Mouse (Mus musculus): Measurements from ENCODE around the gene S100a16. TPM values are rescaled to one million over a fixed set of nuclear protein-coding genes. Genes with fewer than 3 reads are reported as not detected.
A peak's percentile ranks its signal among the peaks of the same experiment; 100 is the strongest.

The S100a16 gene
- polyA plus RNA-seq, 1 experiment from 2014 or later, result 39.5 TPM

DNA sequence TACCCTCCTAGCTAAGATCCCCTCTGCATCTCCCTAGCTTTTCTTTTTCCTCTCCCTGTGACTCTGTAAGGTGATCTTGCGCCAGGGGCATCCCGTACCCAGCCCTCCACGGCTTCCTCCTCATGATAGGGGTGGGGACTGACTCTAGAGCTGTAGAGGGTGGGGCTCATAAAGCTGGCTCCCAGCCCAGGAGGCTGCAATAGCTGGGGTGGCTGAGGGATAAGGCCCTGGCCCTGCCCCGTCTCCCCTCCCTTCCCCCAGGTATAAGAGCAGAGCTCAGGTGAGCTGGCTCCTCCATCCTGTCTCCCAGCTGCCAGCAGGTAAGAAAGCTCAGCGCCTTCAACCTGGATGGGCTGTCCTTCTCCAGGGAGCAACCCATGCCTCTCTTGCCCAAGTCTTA lies 10.5 kb upstream of the S100a16 start, which contains the start of gene S100a14:
TSS of gene S100a14 (plus strand) at position 277 of the 400 bp plus-strand sequence.
- 75% methylated on average over 5 of the region's 5 CpGs for WGBS
- H3K27me3 ChIP-seq, result no peaks in the 10 kb centered on the region
- no peak within 1 kb of the TSS for H3K4me2 ChIP-seq (replicated peaks)
- no peak within 1 kb of the TSS for H3K4me3 ChIP-seq (replicated peaks)
- no peaks in the 10 kb centered on the region for H3K4me1 ChIP-seq (replicated peaks)
- H3K9me3 ChIP-seq, result no peaks in the 10 kb centered on the region
- no peak within 1 kb of the TSS for H3K27ac ChIP-seq
- no peak within 1 kb of the TSS for H3K9ac ChIP-seq (replicated peaks)
- no peak for ATAC-seq
- no peaks in the 10 kb centered on the region for H3K36me3 ChIP-seq

DNA sequence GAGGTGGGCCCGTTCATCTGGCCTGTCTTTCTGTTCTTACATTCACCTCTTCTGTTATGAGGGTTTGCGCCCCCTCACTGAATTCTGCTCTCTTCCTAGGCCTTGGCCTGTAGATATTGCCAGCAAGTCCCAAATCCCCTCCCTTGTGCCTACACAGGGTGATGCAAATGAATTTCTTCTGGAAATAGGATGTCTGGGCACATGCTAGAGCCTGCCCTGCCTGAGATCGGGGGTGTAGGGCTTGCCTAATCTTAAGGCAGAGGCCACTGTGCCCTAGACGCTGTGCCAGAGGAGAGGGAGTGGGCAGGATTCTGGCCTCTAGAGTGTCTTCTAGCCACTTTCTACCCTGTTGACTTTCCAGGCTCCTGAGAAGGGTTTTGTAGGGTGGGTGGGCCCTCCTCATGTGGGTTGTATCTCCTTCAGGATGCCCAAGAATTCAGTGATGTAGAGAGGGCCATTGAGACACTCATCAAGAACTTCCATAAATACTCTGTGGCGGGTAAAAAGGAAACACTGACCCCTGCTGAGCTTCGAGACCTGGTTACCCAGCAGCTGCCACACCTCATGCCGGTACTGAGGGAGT lies 9.7 kb upstream of the S100a16 start:
- H3K4me2 ChIP-seq (replicated peaks), result no peak overlapping the region
- H3K27me3 ChIP-seq, result no peaks in the 10 kb centered on the region
- ATAC-seq, result no peak
- no peak overlapping the region for H3K4me3 ChIP-seq (replicated peaks)
- H3K4me1 ChIP-seq (replicated peaks), result no peaks in the 10 kb centered on the region
- no peaks in the 10 kb centered on the region for H3K36me3 ChIP-seq
- H3K9ac ChIP-seq (replicated peaks), result no peak overlapping the region
- H3K9me3 ChIP-seq, result no peaks in the 10 kb centered on the region
- WGBS, result 90% methylated on average over 7 of the region's 7 CpGs
- no peak overlapping the region for H3K27ac ChIP-seq

DNA sequence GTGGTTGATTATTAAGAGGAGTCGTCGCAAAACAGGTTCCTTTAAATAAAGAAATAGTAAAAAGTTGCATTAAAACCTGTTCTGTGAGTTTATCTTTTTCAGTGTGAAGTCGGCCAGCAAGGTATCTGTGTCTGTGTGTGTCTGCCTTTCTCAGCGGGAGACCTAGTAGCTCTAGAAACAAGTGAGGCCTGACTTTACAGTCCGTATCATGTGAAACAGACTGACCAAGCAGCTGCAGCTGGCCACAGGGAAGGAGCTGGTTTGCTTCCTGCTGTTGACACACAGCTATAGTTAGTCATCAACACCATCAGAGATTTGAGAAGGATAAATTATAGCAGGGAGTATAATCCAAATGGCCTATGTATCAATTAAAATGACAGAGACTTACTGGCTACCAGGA lies 5.3 kb upstream of the S100a16 start:
- H3K27ac ChIP-seq, result no peak overlapping the region
- no peaks in the 10 kb centered on the region for H3K27me3 ChIP-seq
- 71% methylated on average over 5 of the region's 5 CpGs for WGBS
- no peak overlapping the region for H3K4me2 ChIP-seq (replicated peaks)
- no peaks in the 10 kb centered on the region for H3K36me3 ChIP-seq
- no peak overlapping the region for H3K4me3 ChIP-seq (replicated peaks)
- no peaks in the 10 kb centered on the region for H3K4me1 ChIP-seq (replicated peaks)
- no peak overlapping the region for H3K9ac ChIP-seq (replicated peaks)
- H3K9me3 ChIP-seq, result no peaks in the 10 kb centered on the region
- ATAC-seq, result no peak

DNA sequence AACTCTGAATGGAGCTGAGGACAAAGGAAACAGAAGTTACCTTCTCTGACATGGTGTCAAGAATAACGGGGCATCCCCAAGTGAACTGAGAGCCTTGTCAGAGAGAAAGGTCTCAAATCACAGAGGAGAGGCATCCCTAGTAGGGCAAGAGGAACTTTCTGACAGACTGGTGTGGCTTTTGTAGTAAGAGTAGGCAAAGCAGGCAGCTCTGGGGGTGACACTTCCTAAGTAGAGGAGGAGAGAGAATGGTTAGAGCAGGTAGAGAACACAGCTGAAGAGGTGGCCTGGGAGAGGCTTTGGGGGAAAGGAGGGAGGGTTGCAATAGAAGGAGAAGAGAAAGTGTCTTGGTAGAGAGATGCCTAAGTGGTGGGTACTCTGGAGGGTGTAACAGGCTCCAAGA lies 1.6 kb upstream of the S100a16 start:
- H3K4me3 ChIP-seq (replicated peaks), result no peak overlapping the region
- no peak overlapping the region for H3K4me2 ChIP-seq (replicated peaks)
- H3K27me3 ChIP-seq, result no peaks in the 10 kb centered on the region
- no peak for ATAC-seq
- H3K4me1 ChIP-seq (replicated peaks), result no peaks in the 10 kb centered on the region
- no peaks in the 10 kb centered on the region for H3K36me3 ChIP-seq
- H3K27ac ChIP-seq, result no peak overlapping the region
- H3K9ac ChIP-seq (replicated peaks), result no peak overlapping the region
- WGBS, result 77% methylated on average over 1 of the region's 1 CpGs
- H3K9me3 ChIP-seq, result no peaks in the 10 kb centered on the region

DNA sequence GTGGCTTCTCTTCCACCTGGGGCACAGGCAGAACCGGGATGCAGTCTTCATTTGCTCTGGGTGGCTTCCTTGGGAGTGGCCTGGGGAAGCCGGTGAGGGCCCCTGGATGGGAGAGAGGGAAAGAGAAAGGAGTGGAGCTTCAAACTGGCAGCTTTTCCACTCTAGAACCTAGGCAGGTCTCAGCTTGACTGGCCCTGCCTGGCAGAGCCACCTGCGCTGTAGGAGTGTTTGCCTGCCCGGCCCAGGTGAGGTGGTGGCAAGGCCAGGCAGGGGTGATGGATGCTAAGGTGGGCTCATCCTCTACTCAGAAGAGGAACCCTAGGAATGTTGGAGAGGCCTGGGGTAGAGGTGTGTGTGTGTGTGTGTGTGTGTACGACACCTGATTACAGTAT lies 847 bp downstream of the S100a16 start:
- Histone ChIP-seq H3K27me3 (no peaks in the 10 kb centered on the region), H3K27ac (no peak overlapping the region), H3K4me1 (replicated peaks) (peaks cover 13% of the 10 kb centered on the region), H3K4me3 (replicated peaks) (no peak overlapping the region), H3K36me3 (no peaks in the 10 kb centered on the region), H3K9ac (replicated peaks) (no peak overlapping the region), H3K9me3 (no peaks in the 10 kb centered on the region), H3K4me2 (replicated peaks) (no peak overlapping the region)
- no peak for ATAC-seq
- WGBS, result 92% methylated on average over 5 of the region's 5 CpGs

DNA sequence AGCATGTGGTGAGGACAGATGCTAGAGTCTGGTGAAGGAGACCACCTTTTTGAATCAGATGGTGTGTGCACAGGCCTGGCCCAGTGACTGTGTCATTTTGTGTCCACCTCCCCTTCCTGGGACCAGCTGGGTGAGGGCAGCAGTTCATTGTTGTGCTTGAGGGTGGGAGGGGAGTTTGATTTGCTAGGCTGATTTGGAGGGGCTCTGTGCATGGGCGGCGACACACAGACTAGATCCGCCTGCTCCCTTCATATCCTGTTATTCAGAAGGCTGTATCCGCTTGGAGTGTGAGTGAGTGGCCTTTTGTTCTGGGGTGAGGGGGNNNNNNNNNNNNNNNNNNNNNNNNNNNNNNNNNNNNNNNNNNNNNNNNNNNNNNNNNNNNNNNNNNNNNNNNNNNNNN lies 3.9 kb downstream of the S100a16 start:
- Histone ChIP-seq H3K4me3 (replicated peaks) (no peak overlapping the region), H3K9me3 (no peaks in the 10 kb centered on the region), H3K4me2 (replicated peaks) (peak overlapping the region; percentile 20), H3K4me1 (replicated peaks) (peaks cover 13% of the 10 kb centered on the region), H3K27me3 (no peaks in the 10 kb centered on the region), H3K36me3 (no peaks in the 10 kb centered on the region), H3K27ac (0 out of 2 replicates have a peak overlapping the region, but pooled peaks have one; percentile 39), H3K9ac (replicated peaks) (peak overlapping the region; percentile 11; the same call in 1 of the 2 replicates)
- 16% methylated on average over 4 of the region's 4 CpGs for WGBS
- peak; percentile 76 for ATAC-seq

DNA sequence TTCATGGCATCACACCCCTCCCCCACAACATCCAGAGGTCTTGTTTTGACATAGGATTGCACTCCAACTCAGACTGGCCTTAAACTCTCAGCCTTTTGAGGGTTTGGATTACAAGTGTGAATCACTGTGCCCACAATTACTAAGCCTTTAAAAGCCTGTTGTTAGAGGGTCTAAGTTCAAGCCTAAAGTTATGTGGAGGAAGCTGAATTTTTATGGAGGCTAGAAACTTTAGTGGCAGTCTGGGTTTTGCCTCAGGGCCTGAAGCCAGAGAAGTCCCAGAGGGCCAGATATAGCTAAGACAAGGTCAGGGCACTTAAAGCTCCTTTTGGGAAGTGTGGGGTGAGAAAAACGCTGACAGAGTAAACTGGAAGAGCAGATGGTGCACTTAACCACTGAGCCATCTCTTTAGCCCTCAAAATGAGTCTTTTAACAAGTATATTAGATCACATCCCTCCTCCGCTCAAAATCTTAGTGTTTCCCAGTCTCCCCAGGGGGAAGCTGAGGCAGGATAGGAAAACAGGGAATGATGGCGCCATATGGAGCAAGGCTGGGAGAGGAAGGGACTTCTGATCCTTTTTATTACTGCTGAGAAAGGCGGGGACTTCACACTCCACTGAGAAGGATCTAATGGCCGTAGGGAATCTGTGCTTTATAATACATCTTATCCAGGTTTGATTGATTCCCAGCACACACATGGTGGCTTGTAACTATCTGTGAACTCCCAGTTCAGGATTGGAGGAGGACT lies 12.8 kb downstream of the S100a16 start:
- Histone ChIP-seq H3K4me1 (replicated peaks) (no peaks in the 10 kb centered on the region), H3K9ac (replicated peaks) (no peak overlapping the region), H3K27me3 (no peaks in the 10 kb centered on the region), H3K9me3 (no peaks in the 10 kb centered on the region), H3K4me3 (replicated peaks) (no peak overlapping the region), H3K36me3 (no peaks in the 10 kb centered on the region), H3K27ac (no peak overlapping the region), H3K4me2 (replicated peaks) (no peak overlapping the region)
- WGBS, result 63% methylated on average over 5 of the region's 5 CpGs
- ATAC-seq, result no peak

DNA sequence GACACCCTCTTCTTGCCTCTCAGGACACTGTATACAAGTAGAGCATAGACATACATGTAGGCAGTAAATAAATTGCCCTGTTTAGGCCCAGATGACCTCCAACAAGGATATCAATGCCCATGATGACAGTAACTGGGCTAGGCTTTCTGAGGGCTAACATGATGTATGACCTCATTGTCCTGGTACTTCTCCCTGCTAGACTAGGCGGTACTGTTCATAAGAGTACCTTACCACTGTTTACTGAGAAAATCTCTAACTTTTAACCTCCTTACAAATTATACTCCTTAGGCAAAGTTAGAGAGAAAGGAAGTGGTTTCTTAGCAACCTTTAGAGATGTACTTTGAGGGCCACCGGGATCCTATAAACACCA lies 13.4 kb downstream of the S100a16 start:
- no peak for ATAC-seq
- Histone ChIP-seq H3K4me3 (replicated peaks) (no peak overlapping the region), H3K27ac (no peak overlapping the region), H3K9me3 (no peaks in the 10 kb centered on the region), H3K9ac (replicated peaks) (no peak overlapping the region), H3K4me1 (replicated peaks) (no peaks in the 10 kb centered on the region), H3K36me3 (no peaks in the 10 kb centered on the region), H3K4me2 (replicated peaks) (no peak overlapping the region), H3K27me3 (no peaks in the 10 kb centered on the region)
- 90% methylated on average over 2 of the region's 2 CpGs for WGBS

DNA sequence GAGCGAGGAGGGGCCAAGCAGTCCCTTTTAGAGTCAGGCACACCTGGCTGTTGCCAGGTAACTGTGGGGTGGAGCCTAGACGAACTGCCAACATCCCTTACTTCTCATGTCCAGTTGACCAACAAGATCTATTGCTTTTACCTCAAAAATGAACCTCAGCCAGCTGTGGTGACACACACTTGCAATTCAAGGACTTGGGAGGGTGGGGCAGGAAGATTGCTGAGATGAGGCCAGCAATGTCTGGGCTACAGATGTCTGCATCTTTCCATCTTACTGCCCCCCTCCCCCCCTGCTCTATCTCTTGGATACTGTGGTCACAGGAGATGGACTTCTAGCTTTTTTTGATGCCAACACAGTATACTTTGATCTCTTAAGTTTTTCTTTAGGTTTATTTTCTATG lies 15.2 kb downstream of the S100a16 start:
- ATAC-seq, result no peak
- Histone ChIP-seq H3K4me1 (replicated peaks) (peaks cover 4% of the 10 kb centered on the region; the same call in 1 of the 2 replicates), H3K4me2 (replicated peaks) (no peak overlapping the region), H3K9ac (replicated peaks) (no peak overlapping the region), H3K27me3 (no peaks in the 10 kb centered on the region), H3K27ac (no peak overlapping the region), H3K4me3 (replicated peaks) (no peak overlapping the region), H3K9me3 (no peaks in the 10 kb centered on the region), H3K36me3 (no peaks in the 10 kb centered on the region)
- 86% methylated on average over 2 of the region's 2 CpGs for WGBS

DNA sequence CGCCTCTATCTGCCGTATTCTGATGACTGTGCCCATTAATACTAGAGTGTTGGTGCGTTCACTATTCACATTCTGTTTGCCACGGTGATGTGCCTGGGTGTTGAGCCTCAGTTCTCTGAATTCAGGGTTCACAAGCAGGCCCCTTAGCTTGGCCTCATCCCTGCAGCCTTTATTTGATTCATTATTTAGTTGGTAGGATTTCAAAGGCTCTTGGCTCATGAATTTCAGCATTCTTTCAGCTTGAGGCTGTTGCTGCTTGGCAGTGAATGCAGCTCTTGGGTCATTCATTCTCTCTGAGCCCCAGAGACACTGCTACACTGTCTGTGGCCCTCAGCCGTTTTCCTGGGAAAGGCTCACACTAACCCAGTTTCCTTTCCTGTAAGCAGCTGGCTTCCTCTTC lies 18.9 kb downstream of the S100a16 start:
- Histone ChIP-seq H3K27ac (no peak overlapping the region), H3K4me1 (replicated peaks) (peaks cover 4% of the 10 kb centered on the region; the same call in 1 of the 2 replicates), H3K36me3 (no peaks in the 10 kb centered on the region), H3K4me2 (replicated peaks) (no peak overlapping the region), H3K4me3 (replicated peaks) (no peak overlapping the region), H3K9me3 (no peaks in the 10 kb centered on the region), H3K27me3 (no peaks in the 10 kb centered on the region), H3K9ac (replicated peaks) (no peak overlapping the region)
- WGBS, result 29% methylated on average over 5 of the region's 5 CpGs
- peak; percentile 80 for ATAC-seq

DNA sequence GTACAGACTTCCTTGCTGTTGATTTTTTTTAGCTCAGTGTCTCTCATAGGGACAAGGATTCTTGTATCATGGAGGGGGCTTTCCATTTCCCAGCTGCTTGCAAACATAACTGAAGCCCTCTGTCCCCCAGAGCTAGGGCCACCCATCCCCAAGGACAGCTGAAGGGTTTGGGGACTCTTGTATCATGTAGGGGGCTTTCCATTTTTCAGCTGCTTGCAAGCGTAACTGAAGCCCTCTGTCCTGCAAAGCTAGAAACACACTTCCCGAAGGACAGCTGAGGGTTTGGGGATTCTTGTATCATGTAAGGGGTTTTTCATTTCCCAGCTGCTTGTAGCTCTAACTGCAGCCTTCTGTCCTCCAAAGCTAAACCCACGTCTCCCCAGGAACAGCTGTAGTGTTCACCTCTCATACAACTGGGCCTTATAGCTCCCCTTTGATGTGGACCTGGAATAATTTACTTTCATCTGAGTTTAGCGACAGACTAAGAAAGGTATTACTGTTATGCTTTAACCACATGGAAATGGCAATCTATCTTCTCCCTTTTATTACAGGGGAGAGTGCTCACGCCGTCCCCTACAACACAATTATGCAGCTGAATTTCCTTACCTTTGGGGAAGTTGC lies 23.1 kb downstream of the S100a16 start, which contains the start of gene S100a3:
TSS of gene S100a3 (plus strand) at position 571 of the 621 bp plus-strand sequence.
- no peaks in the 10 kb centered on the region for H3K9me3 ChIP-seq
- H3K4me1 ChIP-seq (replicated peaks), result peaks cover 4% of the 10 kb centered on the region; the same call in 1 of the 2 replicates
- H3K4me3 ChIP-seq (replicated peaks), result no peak within 1 kb of the TSS
- no peak within 1 kb of the TSS for H3K9ac ChIP-seq (replicated peaks)
- H3K4me2 ChIP-seq (replicated peaks), result no peak within 1 kb of the TSS
- H3K27ac ChIP-seq, result no peak within 1 kb of the TSS
- H3K36me3 ChIP-seq, result no peaks in the 10 kb centered on the region
- H3K27me3 ChIP-seq, result no peaks in the 10 kb centered on the region
- no peak for ATAC-seq
- WGBS, result 89% methylated on average over 6 of the region's 6 CpGs

DNA sequence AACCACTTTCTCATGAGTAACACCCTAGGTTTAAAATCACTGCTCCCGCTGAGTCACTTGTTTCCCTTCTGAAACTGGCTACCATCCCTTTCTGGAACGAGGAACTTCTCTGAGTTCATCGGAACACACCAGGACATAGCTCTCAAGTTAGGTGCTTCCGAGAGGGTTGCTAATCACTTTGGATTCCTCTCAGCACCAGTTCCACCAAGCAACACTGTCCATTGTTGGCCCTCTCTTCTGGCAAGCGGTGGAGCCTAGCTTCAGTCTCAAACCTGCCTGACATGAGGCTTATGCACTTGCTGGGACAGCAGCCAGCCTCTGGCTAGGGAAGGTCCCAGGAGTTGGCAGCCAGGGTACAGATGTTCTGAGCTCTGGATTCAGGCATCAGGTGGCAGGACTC lies 37.6 kb downstream of the S100a16 start:
- Histone ChIP-seq H3K9me3 (no peaks in the 10 kb centered on the region), H3K4me1 (replicated peaks) (no peaks in the 10 kb centered on the region), H3K36me3 (no peaks in the 10 kb centered on the region), H3K27ac (no peak overlapping the region), H3K4me2 (replicated peaks) (no peak overlapping the region), H3K4me3 (replicated peaks) (no peak overlapping the region), H3K27me3 (no peaks in the 10 kb centered on the region), H3K9ac (replicated peaks) (no peak overlapping the region)
- ATAC-seq, result no peak
- WGBS, result 83% methylated on average over 5 of the region's 5 CpGs
